Mouse (Mus musculus) midbrain, embryonic 12.5 days (tissue): ENCODE measurements around the gene Cmas. TPM values are rescaled to one million over a fixed set of nuclear protein-coding genes. Genes with fewer than 3 reads are reported as not detected.

Experiments used
- ATAC-seq: fragments of 200-750 bp; cut with Nextera tagmentation; 2 replicates; pipeline ENCODE4 v1.8.0; 2017; ENCODE audit warnings: low read depth, moderate TSS enrichment, moderate library complexity; ENCODE audit not compliant: low FRiP score
- H3K27ac ChIP-seq: fragments of 300-500 bp; sonication (generic); replicated peaks from 2 replicates; pipeline ENCODE4 v1.5.1; 2016; ENCODE audit warnings: mild to moderate bottlenecking
- H3K27me3 ChIP-seq: fragments of 300-500 bp; sonication (generic); 2 replicates; pipeline ENCODE4 v1.6.1; 2016; ENCODE audit warnings: mild to moderate bottlenecking
- H3K36me3 ChIP-seq: fragments of 300-500 bp; sonication (generic); 2 replicates; pipeline ENCODE4 v1.6.1; 2016
- H3K4me1 ChIP-seq: fragments of 300-500 bp; sonication (generic); 2 replicates; pipeline ENCODE4 v1.6.1; 2016
- H3K4me2 ChIP-seq: fragments of 300-500 bp; sonication (generic); replicated peaks from 2 replicates; pipeline ENCODE4 v1.6.1; 2016; ENCODE audit warnings: mild to moderate bottlenecking, moderate library complexity
- H3K4me3 ChIP-seq: fragments of 300-500 bp; sonication (generic); 2 replicates; pipeline ENCODE4 v1.5.1; 2016; ENCODE audit warnings: mild to moderate bottlenecking
- H3K9ac ChIP-seq: fragments of 300-500 bp; sonication (generic); replicated peaks from 2 replicates; pipeline ENCODE4 v1.6.1; 2016; ENCODE audit warnings: mild to moderate bottlenecking, moderate library complexity
- H3K9me3 ChIP-seq: fragments of 300-500 bp; sonication (generic); 2 replicates; pipeline ENCODE4 v1.6.1; 2016; ENCODE audit warnings: mild to moderate bottlenecking
- WGBS: fragments of 180-500 bp; shearing (Covaris S2); methylation state at CpG from one replicate; pipeline ENCODE4 v1.1.7; 2016; 5-methylcytosine and 5-hydroxymethylcytosine counted together
- polyA plus RNA-seq: library from polyadenylated mRNA; unstranded; fragments of >200 nt; fragmentation: Nextera tagmentation; extraction: Ambion mirVana; gene quantifications from 2 replicates; pipeline ENCODE4 v1.2.1, GENCODE M21; 2016

The Cmas gene
- polyA plus RNA-seq, 1 experiment from 2014 or later, result 138 TPM

DNA sequence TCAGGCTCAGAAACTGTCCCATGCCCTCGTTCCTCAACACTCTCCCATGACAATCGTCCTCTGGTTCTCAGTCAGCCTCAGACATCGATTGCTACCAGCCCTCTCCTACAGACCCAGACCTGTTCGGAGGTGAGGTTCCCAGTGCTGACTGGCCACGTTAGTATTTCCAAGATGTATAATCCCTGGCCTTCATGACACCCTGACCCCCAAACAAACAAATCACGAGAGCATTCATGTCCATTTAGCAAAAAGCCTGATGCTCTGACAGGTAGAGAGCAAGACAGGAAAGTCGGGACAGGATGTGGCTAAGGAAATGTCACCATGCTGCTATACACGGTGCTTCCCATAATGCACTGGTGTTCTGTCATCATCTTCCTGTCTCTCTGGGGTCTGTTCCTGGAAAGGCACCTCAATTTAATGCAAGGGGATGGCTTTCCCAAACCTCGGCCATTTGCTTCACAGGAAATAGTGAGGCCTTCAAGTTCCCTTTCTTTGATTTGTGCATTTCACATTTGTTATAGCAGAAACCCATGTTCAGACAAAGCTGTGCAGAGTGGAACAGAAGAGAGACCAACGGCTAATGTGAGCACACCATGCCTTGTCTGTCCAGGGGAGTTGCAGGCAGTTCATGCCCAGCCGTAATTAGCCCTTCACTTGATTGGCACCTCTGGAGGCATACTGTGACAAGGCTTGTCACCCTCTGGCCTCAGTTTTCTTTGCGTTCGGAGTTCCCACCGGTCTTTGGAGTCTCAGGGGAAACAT lies 23.5 kb downstream of the Cmas start:
- Histone ChIP-seq H3K4me3 (no peak overlapping the region), H3K4me2 (no peak overlapping the region), H3K4me1 (peaks cover 14% of the 10 kb centered on the region), H3K9me3 (no peaks in the 10 kb centered on the region), H3K27ac (peak overlapping the region; percentile 63), H3K9ac (no peak overlapping the region), H3K27me3 (no peaks in the 10 kb centered on the region), H3K36me3 (peaks cover 11% of the 10 kb centered on the region; the same call in 1 of the 2 replicates)
- ATAC-seq, result peak; percentile 68
- 68% methylated on average over 14 of the region's 14 CpGs for WGBS

DNA sequence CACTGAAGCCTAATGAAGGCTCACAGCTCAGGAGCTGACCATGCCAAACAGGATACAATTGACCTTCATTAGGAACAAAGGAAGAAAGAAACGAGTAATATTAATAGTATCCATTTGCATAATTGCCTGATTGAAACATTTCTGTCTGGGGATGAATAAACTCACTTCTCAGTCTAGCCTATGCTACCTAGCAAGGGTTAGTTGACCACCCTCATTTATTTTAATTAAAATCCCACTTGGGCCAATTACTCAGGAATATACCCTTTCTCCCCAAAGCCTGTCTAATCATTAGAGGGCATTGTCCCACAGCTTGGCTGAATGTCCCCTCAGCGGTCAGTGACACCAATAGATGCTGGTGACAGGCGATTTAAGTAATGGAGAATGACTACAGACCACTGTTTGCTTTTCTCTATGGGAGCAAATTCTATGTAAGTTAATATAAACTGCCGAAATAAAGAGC lies 24.1 kb downstream of the Cmas start:
- Histone ChIP-seq H3K9me3 (no peaks in the 10 kb centered on the region), H3K36me3 (0 out of 2 replicates have a peak, but pooled peaks cover 5% of the 10 kb centered on the region), H3K27ac (0 out of 2 replicates have a peak overlapping the region, but pooled peaks have one; percentile 63), H3K27me3 (no peaks in the 10 kb centered on the region), H3K4me3 (no peak overlapping the region), H3K4me2 (no peak overlapping the region), H3K9ac (no peak overlapping the region), H3K4me1 (peaks cover 14% of the 10 kb centered on the region)
- WGBS, result 58% methylated on average over 4 of the region's 4 CpGs
- peak; percentile 31 for ATAC-seq

DNA sequence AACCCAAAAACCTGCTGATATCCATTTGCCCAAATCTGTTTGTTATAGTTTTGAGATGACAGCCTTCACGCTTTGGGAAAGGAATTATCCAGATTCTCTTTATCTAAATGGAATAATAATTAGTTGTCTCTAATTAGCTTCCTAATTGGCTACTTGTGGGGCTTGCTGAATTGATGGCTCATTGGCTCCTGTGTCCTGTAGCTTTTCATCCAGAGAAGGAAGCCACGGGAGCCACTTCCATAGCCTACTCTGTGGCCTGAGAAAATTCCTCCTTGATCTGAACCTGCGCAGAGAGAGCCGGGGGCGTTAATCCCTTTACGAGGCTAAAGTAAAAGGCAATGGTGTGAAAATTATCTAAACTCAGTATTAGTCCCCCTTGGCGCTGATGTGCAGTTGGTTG lies 24.8 kb downstream of the Cmas start:
- no peak overlapping the region for H3K27ac ChIP-seq
- ATAC-seq, result no peak

GRCm38 (mm10) chr6:142785343-142785742 lies 28.9 kb downstream of the Cmas start:
- no peak overlapping the region for H3K9ac ChIP-seq
- H3K4me2 ChIP-seq, result no peak overlapping the region
- 36% methylated on average over 4 of the region's 4 CpGs for WGBS
- H3K27me3 ChIP-seq, result no peaks in the 10 kb centered on the region
- H3K4me1 ChIP-seq, result peaks cover 4% of the 10 kb centered on the region; the same call in 1 of the 2 replicates
- H3K36me3 ChIP-seq, result no peaks in the 10 kb centered on the region
- H3K4me3 ChIP-seq, result no peak overlapping the region
- no peaks in the 10 kb centered on the region for H3K9me3 ChIP-seq
- H3K27ac ChIP-seq, result no peak overlapping the region
- no peak for ATAC-seq

More for the DNA sequence above, 24.8 kb downstream of the Cmas start:
- Histone ChIP-seq H3K9ac (no peak overlapping the region), H3K4me3 (no peak overlapping the region), H3K4me1 (peaks cover 14% of the 10 kb centered on the region), H3K36me3 (no peaks in the 10 kb centered on the region), H3K4me2 (no peak overlapping the region), H3K9me3 (no peaks in the 10 kb centered on the region), H3K27me3 (no peaks in the 10 kb centered on the region)
- WGBS, result 51% methylated on average over 7 of the region's 7 CpGs

DNA sequence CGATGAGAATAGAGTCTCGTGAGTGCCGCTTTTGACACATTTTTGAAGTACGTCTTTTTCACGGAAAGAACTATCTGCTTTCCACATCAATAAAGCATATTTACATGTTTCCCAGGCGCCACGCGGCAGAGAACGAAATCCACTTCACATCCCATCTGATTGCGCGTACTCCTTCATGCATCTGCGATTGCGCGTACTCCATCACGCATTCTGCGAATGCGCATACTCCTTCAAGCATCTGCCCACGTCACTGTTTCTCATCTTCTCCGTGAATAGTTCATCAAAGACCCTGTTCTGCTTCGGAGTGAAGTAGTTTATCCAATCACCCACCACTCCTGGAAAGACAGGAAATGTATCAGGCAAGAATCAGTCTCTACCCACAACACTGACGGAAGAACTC lies 29.6 kb downstream of the Cmas start:
- Histone ChIP-seq H3K9me3 (no peaks in the 10 kb centered on the region), H3K4me1 (no peaks in the 10 kb centered on the region), H3K36me3 (no peaks in the 10 kb centered on the region), H3K27ac (no peak overlapping the region), H3K4me2 (no peak overlapping the region), H3K4me3 (no peak overlapping the region), H3K27me3 (no peaks in the 10 kb centered on the region), H3K9ac (no peak overlapping the region)
- 87% methylated on average over 21 of the region's 21 CpGs for WGBS
- no peak for ATAC-seq

DNA sequence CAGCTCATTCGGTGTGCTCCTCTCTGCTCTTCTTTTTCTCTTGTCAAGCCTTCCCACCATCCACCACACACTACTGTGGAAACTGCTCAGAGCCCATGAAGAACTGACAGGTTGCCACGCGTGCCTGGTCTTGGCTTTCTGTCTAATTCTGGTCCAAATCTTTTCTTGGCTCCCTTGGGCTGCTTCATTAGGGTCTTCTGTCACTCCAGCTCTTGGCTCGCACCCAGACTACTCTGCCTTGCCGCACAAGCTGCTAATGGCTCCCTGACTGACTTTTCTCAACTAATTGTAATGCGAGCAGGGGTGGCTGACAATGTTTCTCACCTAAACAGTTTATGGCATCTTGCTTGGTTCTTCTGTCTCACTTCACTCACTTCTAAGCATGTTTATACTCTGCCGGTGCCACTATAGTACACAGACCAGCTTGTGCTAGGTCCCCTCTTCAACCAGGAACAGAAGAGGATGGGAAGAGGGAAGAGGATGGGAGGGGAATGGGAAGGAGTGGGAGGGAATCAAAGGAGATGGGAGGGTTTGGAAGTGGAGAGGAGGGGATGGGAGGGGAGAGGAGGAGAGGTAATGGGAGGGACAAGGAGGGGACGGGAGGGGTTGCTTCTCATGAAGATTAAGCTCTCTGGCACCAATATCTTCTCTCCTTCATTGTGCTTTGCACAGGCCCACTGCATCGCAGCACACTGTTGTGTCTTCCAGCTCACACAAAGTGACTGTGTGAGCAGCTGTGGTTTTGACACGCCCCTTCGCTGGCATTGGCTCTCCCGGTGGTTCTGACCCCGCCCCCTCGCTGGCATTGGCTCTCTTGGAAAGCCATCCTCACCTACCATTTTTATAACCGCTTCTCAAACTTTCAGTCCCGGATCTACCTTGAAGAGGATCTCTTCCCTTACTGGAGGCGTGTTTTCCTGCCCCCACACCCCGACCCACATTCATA lies 31.8 kb downstream of the Cmas start:
- no peak overlapping the region for H3K9ac ChIP-seq
- ATAC-seq, result no peak
- H3K36me3 ChIP-seq, result no peaks in the 10 kb centered on the region
- no peaks in the 10 kb centered on the region for H3K27me3 ChIP-seq
- peaks cover 10% of the 10 kb centered on the region; the same call in 1 of the 2 replicates for H3K4me1 ChIP-seq
- no peak overlapping the region for H3K27ac ChIP-seq
- no peaks in the 10 kb centered on the region for H3K9me3 ChIP-seq
- no peak overlapping the region for H3K4me2 ChIP-seq
- no peak overlapping the region for H3K4me3 ChIP-seq
- 60% methylated on average over 18 of the region's 18 CpGs for WGBS

DNA sequence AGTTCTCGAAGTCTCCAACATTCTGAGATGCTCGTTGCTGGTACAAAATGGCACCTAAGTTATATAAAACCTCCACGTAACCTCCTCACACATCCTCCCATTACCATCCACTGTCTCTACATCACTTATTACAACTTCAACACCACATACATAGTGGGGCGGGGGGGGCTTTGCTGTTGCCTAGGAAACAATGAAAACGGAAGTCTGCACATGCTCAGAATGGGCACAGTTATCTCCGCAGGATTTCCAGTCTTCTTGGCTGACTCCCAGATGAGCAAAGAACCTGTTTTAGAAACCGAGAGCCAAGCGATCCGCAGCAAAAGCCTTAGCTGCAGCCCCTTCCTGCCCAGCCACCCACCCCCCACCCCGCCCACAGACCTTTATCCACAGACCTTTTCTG lies 33.2 kb downstream of the Cmas start:
- no peak for ATAC-seq
- Histone ChIP-seq H3K4me1 (peaks cover 16% of the 10 kb centered on the region; the same call in 1 of the 2 replicates), H3K36me3 (no peaks in the 10 kb centered on the region), H3K4me2 (no peak overlapping the region), H3K27ac (no peak overlapping the region), H3K4me3 (no peak overlapping the region), H3K27me3 (peaks cover 7% of the 10 kb centered on the region; the same call in 1 of the 2 replicates), H3K9me3 (no peaks in the 10 kb centered on the region), H3K9ac (no peak overlapping the region)
- 94% methylated on average over 10 of the region's 10 CpGs for WGBS

DNA sequence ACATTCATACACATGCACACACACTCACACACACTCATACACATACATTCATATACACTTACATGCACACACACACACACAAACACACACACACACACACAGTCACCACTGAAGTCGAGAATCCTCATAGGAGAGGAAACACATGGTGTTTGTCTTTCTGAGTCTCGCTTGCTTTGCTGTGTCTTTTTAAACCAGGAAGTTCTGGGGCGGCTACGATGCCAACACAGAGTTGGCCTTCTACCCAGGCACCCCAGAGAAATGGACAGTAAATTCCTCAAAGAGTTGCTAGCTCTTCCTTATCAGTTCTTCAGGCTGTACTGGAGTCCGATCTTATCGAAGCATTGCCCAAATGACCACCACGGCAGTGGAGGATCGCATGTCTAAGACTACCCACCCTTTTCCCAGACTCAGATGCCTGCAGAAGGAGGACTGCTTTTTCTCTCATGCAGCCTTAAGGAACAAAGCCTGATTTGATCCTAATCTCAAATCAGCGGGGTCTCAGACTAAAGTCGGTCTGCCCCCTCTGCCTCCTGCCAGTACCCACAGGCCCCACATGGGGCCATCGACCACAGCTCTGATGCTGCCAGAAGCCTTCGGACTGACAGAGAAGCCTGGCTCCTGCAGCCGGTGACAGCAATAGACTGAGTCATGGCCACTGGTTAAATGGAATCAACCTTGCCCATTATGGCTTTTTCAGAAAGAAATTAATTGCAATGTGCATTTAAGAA lies 35.9 kb downstream of the Cmas start:
- Histone ChIP-seq H3K36me3 (no peaks in the 10 kb centered on the region), H3K9ac (no peak overlapping the region)
- WGBS, result 45% methylated on average over 13 of the region's 13 CpGs

GRCm38 (mm10) chr6:142793468-142793867 lies 37.0 kb downstream of the Cmas start:
- ATAC-seq, result peak; percentile 55
- Histone ChIP-seq H3K27ac (no peak overlapping the region), H3K4me1 (peaks cover 16% of the 10 kb centered on the region; the same call in 1 of the 2 replicates), H3K4me3 (no peak overlapping the region), H3K36me3 (no peaks in the 10 kb centered on the region), H3K27me3 (peaks cover 9% of the 10 kb centered on the region; the same call in 1 of the 2 replicates), H3K9ac (no peak overlapping the region; the same call in 1 of the 2 replicates), H3K9me3 (no peaks in the 10 kb centered on the region), H3K4me2 (no peak overlapping the region)
- 27% methylated on average over 7 of the region's 7 CpGs for WGBS

More for the DNA sequence above, 35.9 kb downstream of the Cmas start:
- 0 out of 2 replicates have a peak overlapping the region, but pooled peaks have one; percentile 0 for H3K27ac ChIP-seq
- peaks cover 9% of the 10 kb centered on the region; the same call in 1 of the 2 replicates for H3K27me3 ChIP-seq
- H3K9me3 ChIP-seq, result no peaks in the 10 kb centered on the region
- no peak overlapping the region for H3K4me2 ChIP-seq
- peak; percentile 57; the same call in 1 of the 2 replicates for ATAC-seq
- H3K4me3 ChIP-seq, result no peak overlapping the region
- H3K4me1 ChIP-seq, result peaks cover 16% of the 10 kb centered on the region; the same call in 1 of the 2 replicates

DNA sequence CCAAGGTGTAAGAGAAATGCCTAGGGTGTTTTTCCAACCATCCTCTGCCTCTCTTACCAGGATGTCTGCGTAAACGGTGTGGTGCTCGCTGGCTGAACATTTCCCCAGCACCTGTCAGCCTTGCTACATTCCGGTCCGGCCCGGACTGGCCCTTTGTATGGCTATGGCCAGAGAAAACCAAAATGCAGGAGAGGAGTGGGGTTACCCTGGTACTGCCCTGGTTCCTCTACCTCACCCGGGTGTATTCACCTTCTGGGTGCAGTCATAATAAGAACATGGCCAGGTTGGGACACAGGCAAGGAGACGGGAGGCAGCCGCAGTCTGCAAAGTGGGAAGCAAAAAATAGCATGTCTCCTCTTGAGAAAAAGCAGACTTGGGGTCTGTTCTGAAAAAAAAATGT lies 38.6 kb downstream of the Cmas start:
- Histone ChIP-seq H3K36me3 (no peaks in the 10 kb centered on the region), H3K27ac (no peak overlapping the region)
- ATAC-seq, result no peak

More for the DNA sequence above, 38.6 kb downstream of the Cmas start:
- peaks cover 16% of the 10 kb centered on the region; the same call in 1 of the 2 replicates for H3K4me1 ChIP-seq
- H3K9ac ChIP-seq, result no peak overlapping the region
- no peak overlapping the region for H3K4me2 ChIP-seq
- no peak overlapping the region for H3K4me3 ChIP-seq
- H3K9me3 ChIP-seq, result no peaks in the 10 kb centered on the region
- WGBS, result 96% methylated on average over 9 of the region's 9 CpGs
- H3K27me3 ChIP-seq, result peaks cover 17% of the 10 kb centered on the region
